24 mouse cellular contexts compared by ENCODE assay signal in genomic region chr4:109929058-109929457, GRCm38 (mm10). TPM values are rescaled to one million over a fixed set of nuclear protein-coding genes. Genes with fewer than 3 reads are reported as not detected.
DNase-seq lines count a peak whose midpoint lies in the region; ATAC-seq and TF ChIP-seq lines count a peak whose summit lies in the region.
"Had no signal": no experiment of that assay in that cellular context is flagged by ENCODE, and none has a peak within 500 bp of the region (broad histone marks: within the 10 kb centered on the region; RNA-seq: fewer than 3 reads in every experiment).

No protein-coding gene starts in this region.

- WGBS in kidney, embryonic 15.5 days, result 69% methylated on average over 1 of the region's 1 CpGs
- 50% methylated on average over 1 of the region's 1 CpGs for WGBS in kidney, postnatal 0 days

- H3K27ac ChIP-seq in kidney, embryonic 15.5 days, result no peak overlapping the region
- H3K27ac ChIP-seq in kidney, postnatal 0 days, result no peak overlapping the region
- H3K27ac ChIP-seq: embryonic facial prominence, embryonic 10.5 days; embryonic facial prominence, embryonic 12.5 days; forebrain, embryonic 13.5 days; forebrain, embryonic 15.5 days had no signal

- no peak for TF ChIP-seq CTCF in kidney, postnatal 0 days (IDR thresholded peaks at IDR 0.05; ENCODE audit: low read depth)

- no peak overlapping the region for H3K4me2 ChIP-seq in kidney, embryonic 15.5 days
- no peak overlapping the region for H3K4me2 ChIP-seq in kidney, postnatal 0 days (ENCODE audit: low read length)
- H3K4me2 ChIP-seq: embryonic facial prominence, embryonic 12.5 days; forebrain, embryonic 13.5 days; forebrain, embryonic 15.5 days had no signal

- H3K9me3 ChIP-seq in kidney, embryonic 15.5 days (replicated peaks), result no peaks in the 10 kb centered on the region
- no peaks in the 10 kb centered on the region for H3K9me3 ChIP-seq in kidney, postnatal 0 days (replicated peaks; ENCODE audit: low read length)
- H3K9me3 ChIP-seq: embryonic facial prominence, embryonic 10.5 days; embryonic facial prominence, embryonic 12.5 days; forebrain, embryonic 13.5 days; forebrain, embryonic 15.5 days; G1E had no signal

- H3K9ac ChIP-seq in kidney, embryonic 15.5 days, result no peak overlapping the region
- no peak overlapping the region for H3K9ac ChIP-seq in kidney, postnatal 0 days (ENCODE audit: low read depth, low read length)
- H3K9ac ChIP-seq: embryonic facial prominence, embryonic 12.5 days; forebrain, embryonic 13.5 days; forebrain, embryonic 15.5 days had no signal

- no peak overlapping the region for H3K4me3 ChIP-seq in kidney, embryonic 15.5 days (replicated peaks)
- no peak overlapping the region for H3K4me3 ChIP-seq in kidney, postnatal 0 days (replicated peaks; ENCODE audit: low read depth, low read length)
- H3K4me3 ChIP-seq: embryonic facial prominence, embryonic 10.5 days; embryonic facial prominence, embryonic 12.5 days; forebrain, embryonic 13.5 days; forebrain, embryonic 15.5 days had no signal

- peak; percentile 81 for ATAC-seq in kidney, embryonic 15.5 days (replicated peaks; ENCODE audit: low FRiP score)
- ATAC-seq in kidney, postnatal 0 days (replicated peaks; ENCODE audit: low FRiP score, low read depth), result no peak
- ATAC-seq: activated CD4-positive, CD25-positive, alpha-beta regulatory T cell, adult 4 months; CD4-positive, CD25-positive, alpha-beta regulatory T cell, adult 4 months; forebrain, embryonic 13.5 days; forebrain, embryonic 15.5 days; Patski had no signal

- no peaks in the 10 kb centered on the region for H3K27me3 ChIP-seq in kidney, embryonic 15.5 days
- H3K27me3 ChIP-seq in kidney, postnatal 0 days (ENCODE audit: insufficient read depth, low read length), result no peaks in the 10 kb centered on the region
- H3K27me3 ChIP-seq: CH12.LX; embryonic facial prominence, embryonic 12.5 days; forebrain, embryonic 13.5 days; forebrain, embryonic 15.5 days; Patski had no signal

- H3K36me3 ChIP-seq in kidney, embryonic 15.5 days, result peaks cover 9% of the 10 kb centered on the region; the same call in 1 of the 2 replicates
- H3K36me3 ChIP-seq in kidney, postnatal 0 days (ENCODE audit: insufficient read depth, low read length), result no peaks in the 10 kb centered on the region
- H3K36me3 ChIP-seq: embryonic facial prominence, embryonic 12.5 days had no signal

- no peaks in the 10 kb centered on the region for H3K4me1 ChIP-seq in kidney, embryonic 15.5 days
- H3K4me1 ChIP-seq in kidney, postnatal 0 days (replicated peaks; ENCODE audit: insufficient read depth, low read length), result no peaks in the 10 kb centered on the region
- H3K4me1 ChIP-seq: embryonic facial prominence, embryonic 10.5 days; embryonic facial prominence, embryonic 12.5 days; forebrain, embryonic 13.5 days; forebrain, embryonic 15.5 days had no signal

- DNase-seq in kidney, adult 9 months, result peak; percentile 11
- DNase-seq in kidney, postnatal 10 days, result no peak
- DNase-seq in kidney, adult 11 months, result no peak
- DNase-seq in kidney, postnatal 0 days (ENCODE audit: low spot score), result peak; percentile 16
- DNase-seq in kidney, postnatal 14 days, result no peak
- DNase-seq: adrenal gland, adult 8-10 months; adrenal gland, postnatal 14 days; adrenal gland, postnatal 36 days; B cell, adult 2 months; cerebellum, adult 11-12 months; cerebellum, adult 2 months; cerebellum, adult 9-10 months; cerebellum, postnatal 10 days; cerebellum, postnatal 25 days had no signal

RNA-seq across cellular contexts. Expression of gene Dmrta2, which starts 48.8 kb away (rescaled TPM):
- polyA plus RNA-seq in kidney, embryonic 15.5 days (2015; fragmentation: Nextera tagmentation; extraction: Ambion mirVana), result 0.08 and 0.13 TPM in 2 replicates
- 0.10 and 0.22 TPM in 2 replicates for polyA plus RNA-seq in kidney, postnatal 0 days (2015; fragmentation: Nextera tagmentation; extraction: Ambion mirVana)
- polyA plus RNA-seq: activated CD4-positive, CD25-positive, alpha-beta regulatory T cell, adult 4 months; CD4-positive, CD25-positive, alpha-beta regulatory T cell, adult 4 months had no signal

Comparison
In these comparisons a context has a peak if more than half of its experiments do, and no peak if none do; other contexts are left out.
1. DNase-seq: peak in kidney, adult 9 months (single experiment) and kidney, postnatal 0 days (single experiment); none in kidney, postnatal 10 days (single experiment), kidney, adult 11 months (single experiment) and kidney, postnatal 14 days (single experiment).